Mouse (Mus musculus): Measurements from ENCODE around the gene Mob2.

DNA sequence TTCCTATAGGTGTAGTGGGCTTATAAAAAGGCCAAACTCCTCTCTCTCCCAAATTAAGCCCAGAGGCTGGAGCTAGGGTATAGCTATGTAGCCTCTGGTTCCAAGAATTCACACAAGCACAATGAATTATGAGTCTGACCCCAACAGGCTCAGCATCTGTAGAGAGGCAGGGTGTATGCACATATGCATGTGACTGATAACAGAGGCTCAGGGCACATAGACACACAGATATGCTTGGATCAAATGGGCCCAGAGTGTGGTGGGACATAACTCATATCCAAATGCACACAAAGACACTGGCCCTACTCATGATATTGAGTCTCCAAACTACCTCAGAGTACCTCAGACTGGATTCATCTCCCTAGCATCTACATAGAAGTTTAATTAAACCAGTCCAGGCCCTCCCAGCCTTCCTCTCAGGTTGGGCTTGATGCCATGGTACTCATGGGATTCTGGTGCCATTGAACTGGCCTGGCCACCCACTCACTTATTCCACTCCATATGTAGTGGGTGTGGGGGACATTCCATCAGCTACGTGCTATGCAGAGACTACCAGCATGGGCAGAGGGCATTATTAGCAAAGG, 26.3 kb upstream of the Mob2 start:
- TF ChIP-seq CTCF (conservative IDR thresholded peaks at IDR 0.05; ENCODE audit: low read length) (no peak), POU5F1 (IDR thresholded peaks at IDR 0.05; ENCODE audit: borderline replicate concordance, low read length) (no peak), NANOG (IDR thresholded peaks at IDR 0.05; ENCODE audit: borderline replicate concordance, low read length) (no peak)

Measured in E14TG2a.4 (cell line).